Mouse (Mus musculus) lung, postnatal 25 days (tissue): ENCODE results near the gene Dzip1l.
A peak's percentile ranks its signal among the peaks of the same experiment; 100 is the strongest.
"Not testable (repeated sequence)": the region's sequence is repeated elsewhere in the genome, so short reads cannot be mapped to it uniquely, and the experiment has no call there.

Source experiments
- DNase-seq: peaks from one replicate; pipeline ENCODE4 v3.0.0; 2022; ENCODE audit warnings: low spot score

Dzip1l gene

GRCm38 (mm10) chr9:99629281-99630011, at the start of gene Dzip1l:
Dzip1l (plus strand) TSS chr9:99629496.
- DNase-seq: peak; percentile 56

DNA sequence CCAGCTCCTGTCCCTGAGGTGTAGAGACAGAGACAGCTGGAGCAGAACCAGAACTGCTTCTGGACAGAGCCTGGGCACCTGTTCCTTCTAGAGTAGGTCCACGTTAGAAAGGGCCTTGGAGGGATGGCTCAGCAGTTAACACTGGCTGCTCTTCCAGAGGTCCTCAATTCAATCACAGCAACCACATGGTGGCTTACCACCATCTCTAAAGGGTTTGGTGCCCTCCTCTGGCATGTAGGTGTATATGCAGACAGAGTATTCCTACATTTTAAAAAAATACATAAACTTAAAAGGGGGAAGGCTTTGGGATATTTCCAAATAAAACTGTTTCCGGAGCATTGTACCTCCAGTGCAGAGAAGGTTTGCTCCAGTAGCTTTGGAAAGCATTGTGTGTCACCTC, 48.6 kb upstream of the Dzip1l start:
- peak; percentile 34 for DNase-seq

DNA sequence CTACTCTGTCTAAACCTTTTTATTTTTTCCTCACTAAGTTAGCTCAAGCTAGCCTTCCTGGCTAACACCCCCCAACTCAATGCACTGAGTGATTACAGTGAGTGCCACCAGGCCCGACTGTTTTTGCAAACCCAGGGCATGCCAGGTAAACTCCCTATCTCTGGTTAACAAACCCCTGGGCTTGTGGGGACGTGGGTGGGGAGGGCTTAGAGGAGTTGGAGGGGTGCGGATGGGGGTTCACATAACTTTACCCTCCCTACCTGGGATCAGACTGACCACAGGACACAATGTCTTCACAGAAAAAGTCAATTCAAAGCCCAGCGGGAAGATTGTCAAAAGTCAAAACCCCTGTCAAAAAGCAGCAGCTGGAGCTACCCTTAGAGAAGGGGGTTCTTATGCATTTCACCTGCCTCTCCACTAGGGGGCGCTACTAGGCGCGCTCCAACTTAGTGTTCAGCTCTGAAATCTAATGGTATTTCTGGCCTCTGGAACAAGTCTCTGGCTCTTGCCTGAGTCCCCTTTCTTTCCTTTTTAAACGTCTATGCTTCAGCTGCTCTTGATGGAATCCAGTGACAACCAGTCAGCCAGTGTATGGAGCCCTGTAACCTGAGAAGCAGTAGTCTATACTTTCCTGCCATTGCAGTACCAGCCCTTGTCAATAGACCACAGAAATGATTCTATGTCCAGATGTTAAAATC, 41.6 kb upstream of the Dzip1l start:
- peak; percentile 19 for DNase-seq

DNA sequence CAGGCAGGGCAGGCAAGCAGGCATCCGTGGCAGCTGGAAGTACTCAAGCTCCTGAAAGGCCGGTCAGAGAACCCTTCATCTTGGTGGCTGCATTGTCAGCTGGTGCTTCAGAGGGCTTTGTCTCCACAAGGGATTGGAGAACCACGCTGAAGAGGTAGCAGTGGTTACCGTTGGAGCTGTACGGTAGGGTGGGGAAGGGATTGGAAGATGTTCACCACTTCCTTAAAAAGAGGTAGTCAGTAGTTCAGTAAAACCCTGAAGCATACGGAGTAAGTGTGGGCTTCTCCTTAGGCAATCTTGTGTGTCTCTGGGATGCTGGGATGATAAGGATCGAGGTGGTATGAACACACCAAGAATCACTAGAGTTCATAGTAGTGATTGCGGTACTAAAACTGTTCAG, 38.2 kb upstream of the Dzip1l start:
- DNase-seq: no peak

DNA sequence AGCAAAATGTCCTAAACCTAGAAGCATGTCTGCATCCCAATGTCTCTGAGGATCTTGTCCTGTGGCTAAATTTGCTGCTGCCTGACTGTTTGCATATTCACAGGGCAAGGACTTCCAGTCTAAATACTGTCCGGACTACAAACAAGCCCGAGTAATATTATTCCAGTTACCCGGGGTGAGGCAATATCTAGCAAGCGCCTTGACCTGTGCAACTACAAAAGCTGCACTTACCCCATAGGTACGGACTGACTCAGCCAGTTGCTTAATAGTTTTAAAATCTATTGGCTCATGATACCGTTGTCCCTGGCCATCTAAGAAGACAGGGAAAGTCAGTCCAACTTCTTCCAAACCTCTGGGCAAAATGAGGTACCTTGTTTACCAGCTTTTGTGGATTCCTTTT, 30.2 kb upstream of the Dzip1l start:
- DNase-seq: not testable (repeated sequence)

GRCm38 (mm10) chr9:99603566-99603965, 25.7 kb upstream of the Dzip1l start:
- DNase-seq: no peak

GRCm38 (mm10) chr9:99612202-99612601, 17.1 kb upstream of the Dzip1l start, which contains the start of gene A4gnt:
A4gnt (plus strand) TSS chr9:99612502.
- no peak for DNase-seq

DNA sequence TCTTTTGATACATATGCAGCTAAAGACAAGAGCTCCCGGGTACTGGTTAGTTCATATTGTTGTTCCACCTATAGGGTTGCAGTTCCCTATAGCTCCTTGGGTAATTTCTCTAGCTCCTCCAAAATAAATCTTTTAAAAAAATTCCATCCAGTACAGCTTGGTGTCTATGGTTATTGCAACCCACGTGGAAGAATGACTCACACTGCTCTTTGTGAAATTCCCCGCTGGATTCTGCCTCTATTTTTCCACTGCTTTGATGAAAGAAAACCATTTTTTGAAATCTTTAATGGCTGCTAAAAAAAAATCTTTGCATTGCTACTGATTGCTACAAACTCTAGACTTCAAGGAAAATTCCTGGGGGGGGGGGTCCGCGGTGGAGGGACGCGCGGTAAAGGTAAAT, 9.6 kb upstream of the Dzip1l start:
- DNase-seq: no peak

GRCm38 (mm10) chr9:99620196-99620595, 9.1 kb upstream of the Dzip1l start:
- DNase-seq: no peak

DNA sequence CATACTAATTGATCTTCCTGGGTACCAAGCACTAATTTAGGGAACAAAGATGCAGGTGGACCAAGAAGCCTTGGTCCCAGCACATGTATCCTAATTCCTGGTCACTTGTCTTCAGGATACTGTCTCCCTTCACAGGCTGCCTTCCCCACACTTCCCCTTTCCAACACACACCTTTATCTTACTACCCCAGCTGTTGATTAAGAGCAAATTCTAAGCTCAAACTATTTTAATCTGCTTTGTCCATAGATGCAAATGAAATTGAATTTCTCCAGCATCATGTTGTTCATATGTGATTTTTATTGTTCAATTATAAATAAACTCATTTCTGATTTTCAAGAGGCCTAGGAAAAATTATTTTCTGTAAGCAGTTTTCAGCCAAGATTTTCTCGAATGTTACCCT, 7.3 kb upstream of the Dzip1l start:
- no peak for DNase-seq

DNA sequence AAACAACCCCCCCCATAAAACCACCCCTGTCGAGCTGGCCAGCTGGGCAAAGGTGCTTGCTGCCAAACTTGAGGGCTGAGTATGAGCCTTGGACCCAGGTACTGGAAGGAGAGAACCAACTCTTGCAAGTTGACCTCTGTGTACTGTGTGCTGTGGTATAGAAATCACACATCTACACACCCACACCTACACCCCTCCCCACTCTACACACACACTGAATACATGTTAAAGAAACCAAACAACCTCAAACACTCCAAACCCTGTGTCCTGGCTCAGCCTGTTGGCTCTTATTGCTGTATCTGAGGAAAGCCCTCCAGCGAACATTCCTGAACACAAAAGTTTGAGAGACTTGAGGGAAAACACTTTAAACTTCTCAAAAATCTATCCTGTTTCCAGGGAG, 6.3 kb upstream of the Dzip1l start:
- peak; percentile 3 for DNase-seq

DNA sequence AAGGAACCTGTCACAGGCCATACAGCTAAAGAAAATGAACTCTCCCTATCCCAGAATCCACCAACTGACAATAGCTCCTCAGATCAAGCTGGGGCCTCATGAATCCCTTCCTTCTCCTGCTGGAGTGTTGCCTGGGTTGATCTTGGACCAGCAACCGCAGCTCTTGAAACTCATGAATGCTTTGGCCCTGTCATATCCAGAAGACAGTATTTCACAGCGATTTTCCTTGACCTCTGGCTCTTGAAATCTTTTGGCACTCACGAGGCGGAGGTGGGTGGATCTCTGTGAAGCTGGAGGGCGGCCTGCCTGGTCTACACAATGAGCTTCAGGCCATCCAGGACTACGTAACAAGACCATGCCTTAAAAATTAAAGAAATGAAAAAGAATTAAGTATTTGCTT, 5.2 kb upstream of the Dzip1l start:
- DNase-seq: no peak

DNA sequence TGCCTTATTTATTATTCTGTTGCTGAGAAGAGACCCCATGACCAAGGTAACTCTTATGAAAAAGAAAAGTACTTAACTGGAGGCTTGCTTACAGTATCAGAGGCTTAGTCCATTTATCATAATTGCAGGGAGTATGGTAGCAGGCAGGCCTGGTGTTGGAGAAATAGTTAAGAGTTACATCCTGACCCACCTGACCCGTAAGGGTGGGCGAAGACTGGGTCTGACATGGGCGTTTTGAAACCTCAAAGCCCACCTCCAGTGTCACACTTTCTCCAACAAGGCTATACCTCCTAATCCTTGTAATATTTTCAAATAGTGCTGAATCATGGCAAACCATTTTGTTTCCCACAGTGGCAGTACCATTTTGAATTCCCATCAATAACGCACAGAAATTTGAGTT, 715 bp upstream of the Dzip1l start:
- no peak for DNase-seq

- DNase-seq: peak; percentile 7
Observed at GRCm38 (mm10) chr9:99630071-99630470, 775 bp downstream of the Dzip1l start.

DNA sequence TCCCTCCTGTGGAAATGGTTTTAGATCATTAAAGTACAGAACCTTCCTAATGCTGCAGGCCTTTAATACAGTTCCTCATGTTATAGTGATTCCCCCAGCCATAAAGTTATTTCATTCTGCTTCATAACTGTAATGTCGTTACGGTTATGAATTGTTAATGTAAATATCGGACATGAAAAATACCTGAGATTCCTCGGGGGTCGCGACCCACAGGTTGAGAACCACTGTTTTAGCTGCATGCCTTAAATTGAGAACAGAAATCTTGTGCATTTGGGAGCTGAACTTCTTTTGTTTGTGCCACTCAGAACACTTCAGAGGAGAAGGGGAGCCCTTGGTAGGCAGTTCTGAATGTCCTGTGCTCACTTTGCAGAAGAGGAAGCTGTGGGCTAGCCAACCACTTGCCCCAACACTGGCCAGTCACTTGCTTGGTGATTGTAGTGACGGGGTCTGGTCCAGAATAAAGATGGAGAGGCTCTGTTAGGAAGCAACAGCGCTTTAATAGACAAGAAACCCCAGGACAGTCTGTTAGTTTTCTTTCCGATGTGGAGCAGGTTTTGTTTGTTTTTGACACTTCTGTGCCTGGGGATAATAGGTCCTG, 1.3 kb downstream of the Dzip1l start:
- no peak for DNase-seq

DNA sequence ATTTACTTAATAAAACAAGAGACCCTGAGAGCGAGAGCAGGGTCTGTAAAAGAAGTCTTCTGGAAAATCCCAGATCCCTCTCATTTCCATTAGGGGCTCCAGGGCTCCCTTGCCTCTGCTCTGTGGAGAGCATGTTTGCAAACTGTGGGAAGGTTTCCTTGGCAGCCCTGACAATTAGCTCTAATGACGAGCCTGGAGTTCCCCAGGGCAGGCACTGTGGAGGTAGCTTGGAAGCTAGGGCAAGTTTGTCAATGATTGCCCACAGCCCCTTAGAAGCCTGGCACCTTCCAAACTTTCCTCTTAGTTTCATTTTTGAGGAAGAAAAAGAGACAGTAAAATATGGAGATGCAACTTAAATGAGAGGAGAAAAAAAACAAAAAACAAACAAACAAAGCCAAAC, 2.5 kb downstream of the Dzip1l start:
- DNase-seq: no peak

DNA sequence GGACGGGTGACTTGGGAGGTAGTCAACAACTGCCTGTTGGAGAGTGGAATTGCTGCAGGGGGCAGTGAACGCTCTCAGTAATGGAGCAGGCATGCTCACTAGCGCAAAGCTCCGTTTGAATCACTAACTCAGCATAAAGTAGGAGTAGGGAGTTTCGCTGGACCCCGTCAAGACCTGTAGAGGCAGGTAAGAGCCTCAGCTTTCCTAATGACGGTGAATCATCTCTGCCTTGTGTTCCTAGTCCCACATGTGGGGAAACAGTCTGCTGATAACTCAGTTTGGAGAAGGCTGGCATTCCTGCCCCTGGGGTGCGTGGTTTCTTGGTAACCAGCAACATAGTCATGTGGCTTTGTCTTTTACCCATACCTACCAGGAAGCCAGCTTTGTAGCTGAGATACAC, 3.0 kb downstream of the Dzip1l start:
- peak; percentile 21 for DNase-seq

- no peak for DNase-seq
Observed at GRCm38 (mm10) chr9:99636776-99637175, 7.5 kb downstream of the Dzip1l start.

- DNase-seq: no peak
Observed at GRCm38 (mm10) chr9:99637227-99637626, 7.9 kb downstream of the Dzip1l start.

GRCm38 (mm10) chr9:99637736-99638135, 8.4 kb downstream of the Dzip1l start:
- DNase-seq: no peak

DNA sequence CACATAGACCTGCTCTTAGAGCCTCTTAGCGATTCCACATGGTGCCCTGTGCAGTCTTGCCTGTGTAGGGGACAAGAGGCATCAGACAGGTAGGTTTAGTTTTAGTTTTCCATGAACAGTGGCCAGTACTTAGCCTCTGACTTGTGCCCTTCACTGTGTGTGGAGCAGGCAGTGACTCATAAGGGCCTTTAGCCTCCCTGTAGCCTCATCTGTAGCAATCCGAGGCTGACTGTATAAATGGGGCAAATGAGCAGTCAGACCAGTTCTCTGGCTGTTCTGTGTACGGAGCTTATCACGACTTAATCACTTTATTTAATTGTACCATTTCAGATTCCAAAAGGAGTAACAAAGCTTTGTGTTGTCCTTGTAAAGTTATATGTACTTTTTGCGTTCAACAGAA, 10.7 kb downstream of the Dzip1l start:
- DNase-seq: no peak

DNA sequence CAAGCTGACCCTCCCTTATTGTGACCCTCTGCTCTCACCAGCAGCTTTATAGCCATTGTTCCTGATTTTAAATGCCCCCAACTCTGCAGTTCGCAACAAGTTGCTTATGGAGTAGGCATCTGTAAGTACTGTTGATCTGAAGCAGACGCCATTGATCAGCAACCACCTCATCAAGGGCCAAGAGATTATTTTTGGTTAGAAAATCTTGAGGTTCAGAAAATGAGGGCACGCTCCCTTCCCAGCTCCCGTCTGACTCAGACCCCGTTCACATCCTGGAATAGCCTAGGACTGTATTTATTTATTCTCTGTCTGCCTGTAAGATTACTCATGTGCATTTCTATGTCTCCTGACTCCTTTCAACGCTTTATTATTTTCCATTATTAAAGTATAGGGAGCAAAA, 16.1 kb downstream of the Dzip1l start:
- DNase-seq: no peak

DNA sequence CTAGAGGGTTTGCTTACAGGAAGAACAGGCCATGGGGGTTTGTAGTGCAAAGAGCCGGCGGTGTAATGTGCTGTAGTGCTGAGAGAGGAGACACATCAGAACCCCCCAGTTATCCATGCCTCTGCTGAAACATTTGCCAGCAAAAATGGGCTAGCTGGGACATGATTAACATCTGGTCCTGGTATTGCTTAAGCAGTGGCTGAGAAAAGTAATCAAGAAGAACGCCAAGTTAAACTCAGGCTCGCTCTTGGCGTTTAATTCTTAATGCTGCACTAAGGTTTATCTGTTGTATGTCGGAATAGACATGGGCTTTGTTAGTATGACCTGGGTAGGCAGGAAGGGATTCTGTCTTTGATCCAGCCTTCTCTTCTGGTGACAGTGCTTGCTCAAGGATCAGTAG, 16.8 kb downstream of the Dzip1l start:
- DNase-seq: no peak
